Mouse (Mus musculus): Measurements from ENCODE around the gene Uxs1.

Uxs1 gene

GRCm38 (mm10) chr1:43722459-43722858 lies 105.1 kb downstream of the Uxs1 start:
- DNase-seq (ENCODE audit: low spot score) = no peak

GRCm38 (mm10) chr1:43718793-43719192 lies 108.8 kb downstream of the Uxs1 start:
- no peak for DNase-seq (ENCODE audit: low spot score)

- no peak for DNase-seq (ENCODE audit: low spot score)
Observed at GRCm38 (mm10) chr1:43717967-43718366, 109.6 kb downstream of the Uxs1 start.

- DNase-seq (ENCODE audit: low spot score) = no peak
Observed at GRCm38 (mm10) chr1:43714841-43715240, 112.8 kb downstream of the Uxs1 start.

GRCm38 (mm10) chr1:43698577-43699000 lies 129.0 kb downstream of the Uxs1 start:
- no peak for DNase-seq (ENCODE audit: low spot score)

Data from testis, postnatal 10 days (tissue).